Mouse (Mus musculus) limb, embryonic 14.5 days (tissue): Measurements from ENCODE around the gene Acot13. TPM values are rescaled to one million over a fixed set of nuclear protein-coding genes. Genes with fewer than 3 reads are reported as not detected.
"Not testable (repeated sequence)": the region's sequence is repeated elsewhere in the genome, so short reads cannot be mapped to it uniquely, and the experiment has no call there.

Experiments used
- ATAC-seq: fragments of 200-750 bp; cut with Nextera tagmentation; 2 replicates; pipeline ENCODE4 v1.8.0; 2017; ENCODE audit warnings: low read depth, moderate number of reproducible peaks, moderate TSS enrichment; ENCODE audit not compliant: low FRiP score
- DNase-seq: peaks from one replicate; pipeline ENCODE4 v3.0.0-alpha.2; 2015; ENCODE audit warnings: low spot score
- H3K27ac ChIP-seq: fragments of 300-500 bp; sonication (generic); replicated peaks from 2 replicates; pipeline ENCODE4 v1.5.1; 2014; ENCODE audit warnings: low read depth, mild to moderate bottlenecking, low read length, moderate library complexity, mixed read lengths
- H3K27me3 ChIP-seq: fragments of 300-500 bp; sonication (generic); 2 replicates; pipeline ENCODE4 v1.6.1; 2014; ENCODE audit warnings: low read length, mixed read lengths; ENCODE audit not compliant: control insufficient read depth, insufficient read depth
- H3K36me3 ChIP-seq: fragments of 300-500 bp; sonication (generic); 2 replicates; pipeline ENCODE4 v1.6.1; 2014; ENCODE audit warnings: mild to moderate bottlenecking, low read length, moderate library complexity, mixed read lengths; ENCODE audit not compliant: control insufficient read depth, insufficient read depth
- H3K4me1 ChIP-seq: fragments of 300-500 bp; sonication (generic); 2 replicates; pipeline ENCODE4 v1.6.1; 2014; ENCODE audit warnings: antibody characterized with exemption, low read length, mixed read lengths; ENCODE audit not compliant: control insufficient read depth, insufficient read depth
- H3K4me2 ChIP-seq: fragments of 300-500 bp; sonication (generic); replicated peaks from 2 replicates; pipeline ENCODE4 v1.6.1; 2014; ENCODE audit warnings: low read depth, mild to moderate bottlenecking, low read length, moderate library complexity; ENCODE audit not compliant: severe bottlenecking
- H3K4me3 ChIP-seq: fragments of 300-500 bp; sonication (generic); replicated peaks from 2 replicates; pipeline ENCODE4 v1.5.1; 2014; ENCODE audit warnings: low read length
- H3K9ac ChIP-seq: fragments of 300-500 bp; sonication (generic); 2 replicates; pipeline ENCODE4 v1.6.1; 2014; ENCODE audit warnings: mild to moderate bottlenecking, low read depth, low read length, moderate library complexity; ENCODE audit not compliant: severe bottlenecking
- H3K9me3 ChIP-seq: fragments of 300-500 bp; sonication (generic); 2 replicates; pipeline ENCODE4 v1.6.1; 2016; ENCODE audit warnings: low read length; ENCODE audit not compliant: control insufficient read depth
- POLR2A ChIP-seq: fragments of 200-500 bp; IDR thresholded peaks from 2 replicates; pipeline ENCODE4 v1.8.0; 2012; ENCODE audit warnings: inconsistent platforms, mild to moderate bottlenecking, moderate library complexity, borderline replicate concordance; ENCODE audit not compliant: insufficient read depth, insufficient read length; ENCODE audit errors: extremely low read depth
- WGBS: fragments of 180-500 bp; shearing (Covaris S2); extraction: QIAGEN DNeasy Blood & Tissue Kit; methylation state at CpG from one replicate; pipeline ENCODE4 v1.1.7; 2014; 5-methylcytosine and 5-hydroxymethylcytosine counted together
- polyA plus RNA-seq, 2 experiments: library from polyadenylated mRNA; depleted of rRNA in 1 of 2; stranded (reverse) in 1 of 2; unstranded in 1 of 2; fragments of >200 nt; fragmentation: Nextera tagmentation in 1 of 2; extraction: Ambion mirVana in 1 of 2; gene quantifications; 2 replicates each; pipeline versions ENCODE4 v1.2.1 to v1.2.3; 2012 to 2014

The Acot13 gene
- polyA plus RNA-seq, 2 experiments, result 44.8 to 76.7 TPM

GRCm38 (mm10) chr13:24781916-24782315 lies 49.4 kb downstream of the Acot13 start:
- no peak overlapping the region for H3K4me3 ChIP-seq
- no peak overlapping the region for H3K4me2 ChIP-seq
- DNase-seq, result peak; percentile 17
- WGBS, result 54% methylated on average over 5 of the region's 5 CpGs
- H3K36me3 ChIP-seq, result no peaks in the 10 kb centered on the region
- no peak for TF ChIP-seq POLR2A
- no peaks in the 10 kb centered on the region for H3K4me1 ChIP-seq
- ATAC-seq, result no peak
- no peaks in the 10 kb centered on the region for H3K27me3 ChIP-seq
- H3K27ac ChIP-seq, result no peak overlapping the region
- no peak overlapping the region for H3K9ac ChIP-seq
- no peaks in the 10 kb centered on the region for H3K9me3 ChIP-seq

DNA sequence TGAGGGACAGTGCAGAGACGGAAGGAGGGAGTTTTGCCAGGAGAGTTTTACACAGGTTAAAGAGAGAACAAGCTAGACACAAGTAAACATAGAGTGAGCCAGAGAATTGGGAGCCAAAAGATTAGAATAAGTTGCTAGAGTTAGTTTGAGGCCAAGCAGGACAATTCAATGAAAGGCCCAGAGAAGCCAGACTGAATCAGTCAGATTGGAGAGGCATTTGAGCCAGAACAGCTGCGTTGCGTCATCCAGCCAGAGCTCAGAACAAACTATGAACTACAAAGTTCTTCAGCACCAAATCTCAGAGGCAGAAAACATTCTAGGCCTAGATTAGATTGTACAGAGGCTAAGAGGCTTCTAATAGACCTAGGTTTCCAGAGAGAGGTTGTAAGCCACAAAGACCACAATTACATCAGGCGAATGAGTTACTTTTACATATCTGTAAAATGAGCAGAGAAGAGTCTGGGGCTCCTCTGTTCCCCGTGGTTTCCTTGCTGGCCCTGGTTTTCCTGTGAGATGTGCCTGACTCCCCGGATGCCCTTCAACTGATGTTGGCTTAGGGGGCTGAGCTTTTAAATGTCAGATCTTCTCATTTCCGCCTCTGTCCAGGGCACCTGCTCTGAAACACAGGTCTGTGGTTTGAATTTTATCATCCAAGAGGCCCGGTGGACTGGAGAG lies 52.5 kb downstream of the Acot13 start:
- Histone ChIP-seq H3K4me1 (no peaks in the 10 kb centered on the region), H3K27ac (no peak overlapping the region), H3K4me3 (no peak overlapping the region), H3K4me2 (no peak overlapping the region), H3K9ac (no peak overlapping the region), H3K9me3 (no peaks in the 10 kb centered on the region), H3K36me3 (no peaks in the 10 kb centered on the region), H3K27me3 (no peaks in the 10 kb centered on the region)
- DNase-seq, result no peak
- 76% methylated on average over 8 of the region's 8 CpGs for WGBS
- ATAC-seq, result no peak
- no peak for TF ChIP-seq POLR2A

DNA sequence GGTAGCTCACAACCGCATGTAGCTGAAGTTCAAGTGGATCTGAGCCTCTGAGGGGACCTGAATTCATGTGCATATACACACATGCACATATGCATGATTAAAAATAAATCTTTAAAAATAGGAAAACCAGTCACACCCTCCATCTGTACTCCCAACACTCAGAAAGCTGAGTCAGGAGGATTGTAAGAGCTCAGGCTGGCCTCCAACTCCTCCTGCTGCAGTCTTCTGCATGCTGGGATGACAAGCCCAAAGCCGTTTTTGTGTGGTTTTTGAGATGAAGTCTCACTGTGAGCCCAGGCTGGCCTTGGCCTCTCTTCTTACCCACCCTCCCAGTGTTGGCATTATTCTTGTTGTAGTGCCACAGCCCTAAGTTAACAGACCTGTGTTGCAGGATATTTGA lies 53.3 kb downstream of the Acot13 start:
- H3K27me3 ChIP-seq, result no peaks in the 10 kb centered on the region
- H3K9me3 ChIP-seq, result no peaks in the 10 kb centered on the region
- DNase-seq (no peak), ATAC-seq (no peak)
- no peak overlapping the region for H3K4me2 ChIP-seq
- no peak for TF ChIP-seq POLR2A
- no peaks in the 10 kb centered on the region for H3K4me1 ChIP-seq
- H3K36me3 ChIP-seq, result no peaks in the 10 kb centered on the region
- no peak overlapping the region for H3K27ac ChIP-seq
- no peak overlapping the region for H3K4me3 ChIP-seq
- no peak overlapping the region for H3K9ac ChIP-seq
- 74% methylated on average over 2 of the region's 2 CpGs for WGBS

DNA sequence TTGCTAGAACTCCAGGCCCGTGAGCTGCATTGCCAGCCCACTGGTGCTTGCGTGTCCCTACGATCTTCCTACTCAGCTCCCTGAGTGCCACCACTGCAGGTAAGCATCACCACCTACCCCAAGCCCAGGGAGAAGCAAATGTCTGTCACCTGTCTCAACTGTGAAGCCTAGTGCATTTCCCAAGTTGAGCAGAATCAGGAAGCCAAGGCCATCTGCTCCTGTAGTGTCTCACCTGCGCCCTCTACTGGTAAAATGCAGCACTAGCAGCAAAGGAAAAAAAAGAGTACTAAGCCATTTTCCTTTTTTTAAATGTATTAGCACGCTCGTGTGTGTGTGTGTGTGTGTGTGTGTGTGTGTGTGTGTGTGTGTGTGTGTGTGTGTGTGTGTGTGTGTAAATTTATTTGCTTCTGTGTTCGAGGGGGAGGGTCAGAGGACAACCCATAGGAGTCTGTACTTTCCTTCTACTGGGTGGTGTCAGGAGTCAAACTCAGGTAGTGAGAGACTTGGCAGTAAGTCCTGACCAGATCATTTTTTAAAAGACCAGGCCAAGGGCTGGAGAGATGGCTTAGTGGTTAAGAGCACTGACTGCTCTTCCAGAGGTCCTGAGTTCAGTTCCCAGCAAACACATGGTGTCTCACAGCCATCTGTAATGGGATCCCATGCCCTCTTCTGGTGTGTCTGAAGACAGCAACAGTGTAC lies 55.0 kb downstream of the Acot13 start:
- Histone ChIP-seq H3K27ac (no peak overlapping the region), H3K9ac (no peak overlapping the region), H3K9me3 (no peaks in the 10 kb centered on the region), H3K36me3 (no peaks in the 10 kb centered on the region), H3K4me1 (no peaks in the 10 kb centered on the region), H3K4me2 (no peak overlapping the region), H3K27me3 (no peaks in the 10 kb centered on the region), H3K4me3 (no peak overlapping the region)
- ATAC-seq (no peak), DNase-seq (peak; percentile 56)
- 49% methylated on average over 7 of the region's 7 CpGs for WGBS
- TF ChIP-seq POLR2A, result no peak

GRCm38 (mm10) chr13:24771482-24771881 lies 59.9 kb downstream of the Acot13 start:
- H3K9me3 ChIP-seq, H3K27ac ChIP-seq, H3K4me3 ChIP-seq, H3K9ac ChIP-seq, ATAC-seq, H3K36me3 ChIP-seq, H3K4me2 ChIP-seq, H3K4me1 ChIP-seq, DNase-seq, H3K27me3 ChIP-seq: not testable (repeated sequence)
- 92% methylated on average over 10 of the region's 10 CpGs for WGBS

Other genes with a start within 250 kb of the Acot13 start
- gene Ripor2, start 249.4 kb downstream of the Acot13 start, polyA plus RNA-seq (2012; rRNA removed), result 5.1 and 6.0 TPM in 2 replicates
- 5.0 and 5.1 TPM in 2 replicates for gene Ripor2, start 249.4 kb downstream of the Acot13 start, polyA plus RNA-seq (2014; fragmentation: Nextera tagmentation; extraction: Ambion mirVana)
- not detected in 2 replicates for gene Armh2, start 90.3 kb downstream of the Acot13 start, polyA plus RNA-seq (2012; rRNA removed)
- not detected in 2 replicates for gene Armh2, start 90.3 kb downstream of the Acot13 start, polyA plus RNA-seq (2014; fragmentation: Nextera tagmentation; extraction: Ambion mirVana)
- 22.1 and 43.0 TPM in 2 replicates for gene Gmnn, start 69.6 kb downstream of the Acot13 start, polyA plus RNA-seq (2012; rRNA removed)
- gene Gmnn, start 69.6 kb downstream of the Acot13 start, polyA plus RNA-seq (2014; fragmentation: Nextera tagmentation; extraction: Ambion mirVana), result 78.7 and 83.6 TPM in 2 replicates
- gene BC005537, start 29.9 kb downstream of the Acot13 start, polyA plus RNA-seq (2012; rRNA removed), result 70.5 and 87.7 TPM in 2 replicates
- gene BC005537, start 29.9 kb downstream of the Acot13 start, polyA plus RNA-seq (2014; fragmentation: Nextera tagmentation; extraction: Ambion mirVana), result 29.3 and 32.0 TPM in 2 replicates
- 66.9 and 68.2 TPM in 2 replicates for gene Tdp2, start 139 bp upstream of the Acot13 start, polyA plus RNA-seq (2012; rRNA removed)
- gene Tdp2, start 139 bp upstream of the Acot13 start, polyA plus RNA-seq (2014; fragmentation: Nextera tagmentation; extraction: Ambion mirVana), result 41.5 and 51.9 TPM in 2 replicates
- gene D130043K22Rik, start 13.6 kb upstream of the Acot13 start, polyA plus RNA-seq (2012; rRNA removed), result 0.09 and 0.11 TPM in 2 replicates
- 0.04 TPM in 2 replicates for gene D130043K22Rik, start 13.6 kb upstream of the Acot13 start, polyA plus RNA-seq (2014; fragmentation: Nextera tagmentation; extraction: Ambion mirVana)
- gene Aldh5a1, start 106.1 kb upstream of the Acot13 start, polyA plus RNA-seq (2012; rRNA removed), result 6.3 and 6.7 TPM in 2 replicates
- 5.3 and 5.5 TPM in 2 replicates for gene Aldh5a1, start 106.1 kb upstream of the Acot13 start, polyA plus RNA-seq (2014; fragmentation: Nextera tagmentation; extraction: Ambion mirVana)
- gene Gpld1, start 111.6 kb upstream of the Acot13 start, polyA plus RNA-seq (2012; rRNA removed), result 2.1 and 2.4 TPM in 2 replicates
- gene Gpld1, start 111.6 kb upstream of the Acot13 start, polyA plus RNA-seq (2014; fragmentation: Nextera tagmentation; extraction: Ambion mirVana), result 2.1 and 3.5 TPM in 2 replicates
- 22.9 and 28.4 TPM in 2 replicates for gene Mrs2, start 188.8 kb upstream of the Acot13 start, polyA plus RNA-seq (2012; rRNA removed)
- gene Mrs2, start 188.8 kb upstream of the Acot13 start, polyA plus RNA-seq (2014; fragmentation: Nextera tagmentation; extraction: Ambion mirVana), result 15.1 and 17.6 TPM in 2 replicates
- 0.51 and 0.82 TPM in 2 replicates for gene Dcdc2a, start 224.5 kb upstream of the Acot13 start, polyA plus RNA-seq (2012; rRNA removed)
- 0.84 and 0.97 TPM in 2 replicates for gene Dcdc2a, start 224.5 kb upstream of the Acot13 start, polyA plus RNA-seq (2014; fragmentation: Nextera tagmentation; extraction: Ambion mirVana)